ENCODE assay signal across 24 mouse cellular contexts in the genomic region with DNA sequence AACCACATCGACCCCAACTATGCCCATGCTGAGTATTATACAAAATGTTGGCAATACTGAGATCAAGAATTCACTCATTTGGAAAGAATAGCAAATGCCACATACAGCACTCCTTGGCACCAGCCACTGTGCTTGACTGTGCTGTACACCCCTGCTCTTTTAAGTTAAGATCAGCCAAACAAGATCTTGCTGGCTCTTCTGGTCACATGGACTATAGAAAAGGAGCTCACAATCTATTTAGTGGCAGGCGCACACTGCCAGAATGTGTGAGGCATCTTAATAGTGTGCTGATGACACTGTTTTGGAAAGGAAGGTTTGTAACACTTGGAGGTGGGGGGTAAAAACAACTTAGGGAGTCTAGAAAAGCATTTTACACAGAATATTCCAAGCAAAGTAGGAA.
DNase-seq lines count a peak whose midpoint lies in the region; ATAC-seq and TF ChIP-seq lines count a peak whose summit lies in the region.
"Had no signal": no experiment of that assay in that cellular context is flagged by ENCODE, and none has a peak within 500 bp of the region (broad histone marks: within the 10 kb centered on the region; RNA-seq: fewer than 3 reads in every experiment).

No protein-coding gene starts in this region.

- no peaks in the 10 kb centered on the region for H3K27me3 ChIP-seq in forebrain, embryonic 16.5 days (replicated peaks; ENCODE audit: control insufficient read depth, insufficient read depth, low read length)
- H3K27me3 ChIP-seq in forebrain, embryonic 13.5 days: no peaks in the 10 kb centered on the region
- no peaks in the 10 kb centered on the region for H3K27me3 ChIP-seq in hindbrain, embryonic 15.5 days
- H3K27me3 ChIP-seq in hindbrain, embryonic 11.5 days (ENCODE audit: control insufficient read depth, insufficient read depth, low read length): no peaks in the 10 kb centered on the region
- no peaks in the 10 kb centered on the region for H3K27me3 ChIP-seq in midbrain, postnatal 0 days (ENCODE audit: insufficient read depth, low read length)
- H3K27me3 ChIP-seq in midbrain, embryonic 11.5 days (ENCODE audit: control insufficient read depth, insufficient read depth, low read length): no peaks in the 10 kb centered on the region
- H3K27me3 ChIP-seq: embryonic facial prominence, embryonic 13.5 days; embryonic facial prominence, embryonic 15.5 days; forebrain, embryonic 12.5 days had no signal

- H3K4me2 ChIP-seq in forebrain, embryonic 16.5 days (ENCODE audit: low read length): no peak overlapping the region
- no peak overlapping the region for H3K4me2 ChIP-seq in forebrain, embryonic 13.5 days
- no peak overlapping the region for H3K4me2 ChIP-seq in hindbrain, embryonic 15.5 days
- no peak overlapping the region for H3K4me2 ChIP-seq in hindbrain, embryonic 11.5 days (replicated peaks; ENCODE audit: low read depth, low read length)
- H3K4me2 ChIP-seq in midbrain, postnatal 0 days (ENCODE audit: low read depth, low read length, poor library complexity, severe bottlenecking): no peak overlapping the region
- H3K4me2 ChIP-seq in midbrain, embryonic 11.5 days: no peak overlapping the region
- H3K4me2 ChIP-seq: embryonic facial prominence, embryonic 13.5 days; embryonic facial prominence, embryonic 15.5 days; forebrain, embryonic 12.5 days had no signal

- no peak overlapping the region for H3K27ac ChIP-seq in forebrain, embryonic 16.5 days (ENCODE audit: low read length)
- H3K27ac ChIP-seq in forebrain, embryonic 13.5 days: no peak overlapping the region
- H3K27ac ChIP-seq in hindbrain, embryonic 15.5 days (replicated peaks): no peak overlapping the region
- no peak overlapping the region for H3K27ac ChIP-seq in hindbrain, embryonic 11.5 days (ENCODE audit: low read depth, low read length)
- H3K27ac ChIP-seq in midbrain, postnatal 0 days (ENCODE audit: low read depth, low read length): no peak overlapping the region
- no peak overlapping the region for H3K27ac ChIP-seq in midbrain, embryonic 11.5 days (ENCODE audit: low read depth, low read length)
- H3K27ac ChIP-seq: embryonic facial prominence, embryonic 13.5 days; embryonic facial prominence, embryonic 15.5 days; forebrain, embryonic 10.5 days; forebrain, embryonic 12.5 days had no signal

- H3K4me1 ChIP-seq in forebrain, embryonic 16.5 days (replicated peaks; ENCODE audit: control insufficient read depth, insufficient read depth, low read length): 0 out of 2 replicates have a peak, but pooled peaks cover 3% of the 10 kb centered on the region
- no peaks in the 10 kb centered on the region for H3K4me1 ChIP-seq in forebrain, embryonic 13.5 days
- no peaks in the 10 kb centered on the region for H3K4me1 ChIP-seq in hindbrain, embryonic 15.5 days (replicated peaks)
- no peaks in the 10 kb centered on the region for H3K4me1 ChIP-seq in hindbrain, embryonic 11.5 days (replicated peaks; ENCODE audit: control insufficient read depth, insufficient read depth, low read length)
- H3K4me1 ChIP-seq in midbrain, postnatal 0 days (ENCODE audit: insufficient read depth, low read length): no peaks in the 10 kb centered on the region
- no peaks in the 10 kb centered on the region for H3K4me1 ChIP-seq in midbrain, embryonic 11.5 days (ENCODE audit: control insufficient read depth, insufficient read depth, low read length)
- H3K4me1 ChIP-seq: embryonic facial prominence, embryonic 13.5 days; embryonic facial prominence, embryonic 15.5 days; forebrain, embryonic 10.5 days; forebrain, embryonic 12.5 days had no signal

- DNase-seq in hindbrain, embryonic 11.5 days (ENCODE audit: low spot score): no peak
- DNase-seq in midbrain, postnatal 0 days (ENCODE audit: low spot score): peak; percentile 3
- no peak for DNase-seq in midbrain, embryonic 11.5 days (ENCODE audit: low spot score, missing footprints)
- DNase-seq: adrenal gland, adult 2 months; adrenal gland, postnatal 10 days; adrenal gland, postnatal 25 days; B cell, adult 2 months; cerebellum, adult 11 months; cerebellum, adult 18-20 months; cerebellum, adult 8-10 months; cerebellum, adult 9-11 months; cerebellum, postnatal 14 days; cerebellum, postnatal 36 days; embryo, embryonic 11 days had no signal

- H3K9ac ChIP-seq in forebrain, embryonic 16.5 days (replicated peaks; ENCODE audit: low read depth, low read length): no peak overlapping the region
- no peak overlapping the region for H3K9ac ChIP-seq in forebrain, embryonic 13.5 days
- H3K9ac ChIP-seq in hindbrain, embryonic 15.5 days: no peak overlapping the region
- H3K9ac ChIP-seq in hindbrain, embryonic 11.5 days (ENCODE audit: low read depth, low read length): no peak overlapping the region
- no peak overlapping the region for H3K9ac ChIP-seq in midbrain, postnatal 0 days (replicated peaks; ENCODE audit: low read length, poor library complexity, severe bottlenecking)
- no peak overlapping the region for H3K9ac ChIP-seq in midbrain, embryonic 11.5 days (ENCODE audit: low read length)
- H3K9ac ChIP-seq: embryonic facial prominence, embryonic 13.5 days; embryonic facial prominence, embryonic 15.5 days; forebrain, embryonic 12.5 days had no signal

- ATAC-seq in forebrain, embryonic 16.5 days: peak; percentile 18; the same call in 1 of the 2 replicates
- ATAC-seq in forebrain, embryonic 13.5 days: no peak
- peak; percentile 23; the same call in 1 of the 2 replicates for ATAC-seq in hindbrain, embryonic 15.5 days (ENCODE audit: low FRiP score, low read depth)
- ATAC-seq in hindbrain, embryonic 11.5 days (ENCODE audit: low FRiP score): no peak
- peak; percentile 38; the same call in 1 of the 2 replicates for ATAC-seq in midbrain, postnatal 0 days (ENCODE audit: low FRiP score)
- no peak for ATAC-seq in midbrain, embryonic 11.5 days (ENCODE audit: low FRiP score)
- ATAC-seq: CD4-positive, CD25-positive, alpha-beta regulatory T cell, adult 4 months had no signal

- no peak for TF ChIP-seq CTCF in midbrain, postnatal 0 days (IDR thresholded peaks at IDR 0.05)

- 87% methylated on average over 2 of the region's 2 CpGs for WGBS in forebrain, embryonic 16.5 days
- 85% methylated on average over 2 of the region's 2 CpGs for WGBS in forebrain, embryonic 13.5 days
- WGBS in hindbrain, embryonic 15.5 days: 83% methylated on average over 2 of the region's 2 CpGs
- WGBS in hindbrain, embryonic 11.5 days: 86% methylated on average over 2 of the region's 2 CpGs
- WGBS in midbrain, postnatal 0 days: 87% methylated on average over 2 of the region's 2 CpGs
- WGBS in midbrain, embryonic 11.5 days: 82% methylated on average over 2 of the region's 2 CpGs

- no peaks in the 10 kb centered on the region for H3K36me3 ChIP-seq in forebrain, embryonic 16.5 days (ENCODE audit: control insufficient read depth, insufficient read depth)
- H3K36me3 ChIP-seq in forebrain, embryonic 13.5 days (ENCODE audit: poor library complexity, severe bottlenecking): no peaks in the 10 kb centered on the region
- H3K36me3 ChIP-seq in hindbrain, embryonic 15.5 days: no peaks in the 10 kb centered on the region
- no peaks in the 10 kb centered on the region for H3K36me3 ChIP-seq in hindbrain, embryonic 11.5 days (ENCODE audit: control insufficient read depth, insufficient read depth, low read length)
- H3K36me3 ChIP-seq in midbrain, postnatal 0 days (ENCODE audit: insufficient read depth, low read length): no peaks in the 10 kb centered on the region
- H3K36me3 ChIP-seq in midbrain, embryonic 11.5 days (ENCODE audit: control insufficient read depth, insufficient read depth, low read length): no peaks in the 10 kb centered on the region
- H3K36me3 ChIP-seq: embryonic facial prominence, embryonic 13.5 days; embryonic facial prominence, embryonic 15.5 days; forebrain, embryonic 10.5 days; forebrain, embryonic 12.5 days; G1E had no signal

- no peaks in the 10 kb centered on the region for H3K9me3 ChIP-seq in forebrain, embryonic 16.5 days (ENCODE audit: control insufficient read depth, low read length)
- H3K9me3 ChIP-seq in forebrain, embryonic 13.5 days (replicated peaks): no peaks in the 10 kb centered on the region
- H3K9me3 ChIP-seq in hindbrain, embryonic 15.5 days: no peaks in the 10 kb centered on the region
- no peaks in the 10 kb centered on the region for H3K9me3 ChIP-seq in hindbrain, embryonic 11.5 days (ENCODE audit: control insufficient read depth, low read length)
- H3K9me3 ChIP-seq in midbrain, postnatal 0 days (ENCODE audit: low read length): no peaks in the 10 kb centered on the region
- no peaks in the 10 kb centered on the region for H3K9me3 ChIP-seq in midbrain, embryonic 11.5 days (ENCODE audit: control insufficient read depth, low read length)
- H3K9me3 ChIP-seq: embryonic facial prominence, embryonic 13.5 days; embryonic facial prominence, embryonic 15.5 days; forebrain, embryonic 10.5 days; forebrain, embryonic 12.5 days; G1E had no signal

- no peak overlapping the region for H3K4me3 ChIP-seq in forebrain, embryonic 16.5 days (replicated peaks; ENCODE audit: low read length)
- H3K4me3 ChIP-seq in forebrain, embryonic 13.5 days: no peak overlapping the region
- H3K4me3 ChIP-seq in hindbrain, embryonic 15.5 days: no peak overlapping the region
- H3K4me3 ChIP-seq in hindbrain, embryonic 11.5 days (ENCODE audit: low read depth, low read length): no peak overlapping the region
- H3K4me3 ChIP-seq in midbrain, postnatal 0 days (ENCODE audit: low read depth, low read length): no peak overlapping the region
- no peak overlapping the region for H3K4me3 ChIP-seq in midbrain, embryonic 11.5 days (ENCODE audit: low read depth, low read length)
- H3K4me3 ChIP-seq: embryonic facial prominence, embryonic 13.5 days; embryonic facial prominence, embryonic 15.5 days; erythroblast, embryonic 14.5 days; forebrain, embryonic 10.5 days; forebrain, embryonic 12.5 days had no signal

Comparison
In these comparisons a context has a peak if more than half of its experiments do, and no peak if none do; other contexts are left out.
1. ATAC-seq: peak in forebrain, embryonic 16.5 days (single experiment), hindbrain, embryonic 15.5 days (single experiment) and midbrain, postnatal 0 days (single experiment); none in forebrain, embryonic 13.5 days (single experiment), hindbrain, embryonic 11.5 days (single experiment) and midbrain, embryonic 11.5 days (single experiment).